Mouse (Mus musculus) liver, embryonic 11.5 days (tissue): ENCODE measurements around the gene Dennd2c. TPM values are rescaled to one million over a fixed set of nuclear protein-coding genes. Genes with fewer than 3 reads are reported as not detected.
"Not testable (repeated sequence)": the region's sequence is repeated elsewhere in the genome, so short reads cannot be mapped to it uniquely, and the experiment has no call there.

Experiments
- ATAC-seq: fragments of 200-750 bp; cut with Nextera tagmentation; replicated peaks from 2 replicates; pipeline ENCODE4 v1.8.0; 2017; ENCODE audit warnings: moderate number of reproducible peaks, mild to moderate bottlenecking, moderate TSS enrichment, moderate library complexity; ENCODE audit not compliant: low FRiP score
- DNase-seq: peaks from one replicate; pipeline ENCODE4 v3.0.0-alpha.2; 2017; ENCODE audit warnings: low spot score
- H3K27ac ChIP-seq: fragments of 300-500 bp; sonication (generic); 2 replicates; pipeline ENCODE4 v1.5.1; 2014; ENCODE audit warnings: mild to moderate bottlenecking, low read depth, low read length, control low read depth
- H3K27me3 ChIP-seq: fragments of 300-500 bp; sonication (generic); replicated peaks from 2 replicates; pipeline ENCODE4 v1.6.1; 2014; ENCODE audit warnings: low read length, mixed read lengths; ENCODE audit not compliant: control insufficient read depth, insufficient read depth
- H3K36me3 ChIP-seq: fragments of 300-500 bp; sonication (generic); 2 replicates; pipeline ENCODE4 v1.6.1; 2014; ENCODE audit warnings: mild to moderate bottlenecking, low read length, moderate library complexity, mixed read lengths; ENCODE audit not compliant: control insufficient read depth, insufficient read depth
- H3K4me1 ChIP-seq: fragments of 300-500 bp; sonication (generic); replicated peaks from 2 replicates; pipeline ENCODE4 v1.6.1; 2014; ENCODE audit warnings: low read length, mixed read lengths; ENCODE audit not compliant: control insufficient read depth, insufficient read depth
- H3K4me2 ChIP-seq: fragments of 300-500 bp; sonication (generic); 2 replicates; pipeline ENCODE4 v1.6.1; 2014; ENCODE audit warnings: mild to moderate bottlenecking, control low read depth, moderate library complexity
- H3K4me3 ChIP-seq: fragments of 300-500 bp; sonication (generic); 2 replicates; pipeline ENCODE4 v1.5.1; 2014; ENCODE audit warnings: low read depth, low read length, control low read depth
- H3K9ac ChIP-seq: fragments of 300-500 bp; sonication (generic); 2 replicates; pipeline ENCODE4 v1.6.1; 2014; ENCODE audit warnings: low read depth, low read length, control low read depth
- H3K9me3 ChIP-seq: fragments of 300-500 bp; sonication (generic); 2 replicates; pipeline ENCODE4 v1.6.1; 2016; ENCODE audit warnings: low read length, inconsistent platforms, mixed read lengths; ENCODE audit not compliant: control insufficient read depth
- WGBS: fragments of 180-500 bp; shearing (Covaris S2); extraction: QIAGEN DNeasy Blood & Tissue Kit; methylation state at CpG from one replicate; pipeline ENCODE4 v1.1.7; 2014; 5-methylcytosine and 5-hydroxymethylcytosine counted together
- polyA plus RNA-seq: library from polyadenylated mRNA; unstranded; fragments of >200 nt; fragmentation: Nextera tagmentation; extraction: Ambion mirVana; gene quantifications from 2 replicates; pipeline ENCODE4 v1.2.1, GENCODE M21; 2014

Dennd2c gene
- polyA plus RNA-seq, 1 experiment from 2014 or later = 8.8 TPM

GRCm38 (mm10) chr3:103169771-103170170, 67.4 kb downstream of the Dennd2c start:
- no peak overlapping the region for H3K4me2 ChIP-seq
- H3K27me3 ChIP-seq = no peaks in the 10 kb centered on the region
- DNase-seq (peak; percentile 58), ATAC-seq (no peak)
- no peaks in the 10 kb centered on the region for H3K9me3 ChIP-seq
- H3K4me3 ChIP-seq = no peak overlapping the region
- peaks cover 7% of the 10 kb centered on the region for H3K36me3 ChIP-seq
- H3K9ac ChIP-seq = no peak overlapping the region
- 20% methylated on average over 4 of the region's 4 CpGs for WGBS
- H3K4me1 ChIP-seq = peaks cover 4% of the 10 kb centered on the region; the same call in 1 of the 2 replicates
- H3K27ac ChIP-seq = no peak overlapping the region

GRCm38 (mm10) chr3:103171505-103172267, 69.3 kb downstream of the Dennd2c start, which contains the start of gene Bcas2:
Gene Bcas2, plus strand, starts transcription at chr3:103171655.
- under 1% methylated on average over 56 of the region's 56 CpGs for WGBS
- DNase-seq = peak; percentile 93
- H3K9me3 ChIP-seq = no peaks in the 10 kb centered on the region
- peak within 1 kb of the TSS; percentile 80 for H3K4me3 ChIP-seq
- peak within 1 kb of the TSS; percentile 88 for H3K9ac ChIP-seq
- H3K4me2 ChIP-seq = peak within 1 kb of the TSS; percentile 90
- peaks cover 22% of the 10 kb centered on the region for H3K36me3 ChIP-seq
- H3K4me1 ChIP-seq = peaks cover 12% of the 10 kb centered on the region
- ATAC-seq = peak; percentile 90
- peak within 1 kb of the TSS; percentile 60 for H3K27ac ChIP-seq
- H3K27me3 ChIP-seq = no peaks in the 10 kb centered on the region

GRCm38 (mm10) chr3:103172615-103173014, 70.2 kb downstream of the Dennd2c start:
- H3K27ac ChIP-seq = no peak overlapping the region; the same call in 1 of the 2 replicates
- 35% methylated on average over 5 of the region's 5 CpGs for WGBS
- H3K4me2 ChIP-seq = peak overlapping the region; percentile 90
- peaks cover 28% of the 10 kb centered on the region for H3K36me3 ChIP-seq
- ATAC-seq = no peak
- DNase-seq = no peak
- peak overlapping the region; percentile 80 for H3K4me3 ChIP-seq
- peak overlapping the region; percentile 88 for H3K9ac ChIP-seq
- no peaks in the 10 kb centered on the region for H3K9me3 ChIP-seq
- H3K4me1 ChIP-seq = peaks cover 15% of the 10 kb centered on the region
- H3K27me3 ChIP-seq = no peaks in the 10 kb centered on the region

GRCm38 (mm10) chr3:103176740-103177139, 74.3 kb downstream of the Dennd2c start:
- 49% methylated on average over 4 of the region's 4 CpGs for WGBS
- 0 out of 2 replicates have a peak overlapping the region, but pooled peaks have one; percentile 75 for H3K27ac ChIP-seq
- DNase-seq (no peak), ATAC-seq (peak; percentile 86)
- peaks cover 41% of the 10 kb centered on the region for H3K36me3 ChIP-seq
- H3K4me3 ChIP-seq = no peak overlapping the region
- no peaks in the 10 kb centered on the region for H3K9me3 ChIP-seq
- peaks cover 15% of the 10 kb centered on the region for H3K4me1 ChIP-seq
- no peak overlapping the region for H3K9ac ChIP-seq
- H3K4me2 ChIP-seq = peak overlapping the region; percentile 36; the same call in 1 of the 2 replicates
- no peaks in the 10 kb centered on the region for H3K27me3 ChIP-seq

- ATAC-seq (no peak), DNase-seq (no peak)
- Histone ChIP-seq H3K9ac (no peak overlapping the region), H3K27ac (no peak overlapping the region), H3K9me3 (no peaks in the 10 kb centered on the region), H3K36me3 (peaks cover 37% of the 10 kb centered on the region), H3K4me3 (no peak overlapping the region), H3K27me3 (no peaks in the 10 kb centered on the region), H3K4me2 (no peak overlapping the region), H3K4me1 (peaks cover 11% of the 10 kb centered on the region)
- 92% methylated on average over 9 of the region's 9 CpGs for WGBS
These were observed 77.1 kb downstream of the Dennd2c start for GRCm38 (mm10) chr3:103179527-103179926.

GRCm38 (mm10) chr3:103181171-103181570, 78.8 kb downstream of the Dennd2c start:
- ATAC-seq = no peak

GRCm38 (mm10) chr3:103182821-103183220, 80.4 kb downstream of the Dennd2c start:
- 73% methylated on average over 14 of the region's 14 CpGs for WGBS
- H3K9me3 ChIP-seq = no peaks in the 10 kb centered on the region
- ATAC-seq = no peak

More at GRCm38 (mm10) chr3:103181171-103181570, 78.8 kb downstream of the Dennd2c start:
- Histone ChIP-seq H3K9me3 (no peaks in the 10 kb centered on the region), H3K4me2 (no peak overlapping the region), H3K4me3 (no peak overlapping the region), H3K9ac (no peak overlapping the region), H3K27me3 (no peaks in the 10 kb centered on the region), H3K27ac (no peak overlapping the region), H3K36me3 (peaks cover 22% of the 10 kb centered on the region), H3K4me1 (peaks cover 3% of the 10 kb centered on the region)
- WGBS = 44% methylated on average over 4 of the region's 4 CpGs
- no peak for DNase-seq

GRCm38 (mm10) chr3:103184467-103184866, 82.1 kb downstream of the Dennd2c start:
- H3K36me3 ChIP-seq, H3K27me3 ChIP-seq, H3K27ac ChIP-seq, DNase-seq, H3K4me1 ChIP-seq, H3K9ac ChIP-seq, H3K9me3 ChIP-seq, H3K4me3 ChIP-seq, H3K4me2 ChIP-seq, ATAC-seq: not testable (repeated sequence)

More at GRCm38 (mm10) chr3:103182821-103183220, 80.4 kb downstream of the Dennd2c start:
- no peaks in the 10 kb centered on the region for H3K4me1 ChIP-seq
- H3K4me3 ChIP-seq = no peak overlapping the region
- H3K9ac ChIP-seq = no peak overlapping the region
- H3K27me3 ChIP-seq = no peaks in the 10 kb centered on the region
- H3K4me2 ChIP-seq = no peak overlapping the region
- no peak for DNase-seq
- no peak overlapping the region for H3K27ac ChIP-seq
- H3K36me3 ChIP-seq = peaks cover 11% of the 10 kb centered on the region

GRCm38 (mm10) chr3:103188451-103188850, 86.0 kb downstream of the Dennd2c start:
- Histone ChIP-seq H3K4me1 (no peaks in the 10 kb centered on the region), H3K27me3 (no peaks in the 10 kb centered on the region), H3K9ac (no peak overlapping the region), H3K36me3 (no peaks in the 10 kb centered on the region), H3K4me3 (no peak overlapping the region), H3K27ac (no peak overlapping the region), H3K4me2 (no peak overlapping the region), H3K9me3 (peaks cover 2% of the 10 kb centered on the region)
- WGBS = 73% methylated on average over 5 of the region's 5 CpGs
- DNase-seq = no peak
- ATAC-seq = no peak
